Mouse (Mus musculus) kidney, embryonic 15.5 days (tissue): Measurements from ENCODE around the gene Ehd1. TPM values are rescaled to one million over a fixed set of nuclear protein-coding genes. Genes with fewer than 3 reads are reported as not detected.
A peak's percentile ranks its signal among the peaks of the same experiment; 100 is the strongest.

ENCODE experiments used
- ATAC-seq: fragments of 200-750 bp; cut with Nextera tagmentation; replicated peaks from 2 replicates; pipeline ENCODE4 v1.8.0; 2017; ENCODE audit warnings: moderate TSS enrichment; ENCODE audit not compliant: low FRiP score
- H3K27ac ChIP-seq: fragments of 300-500 bp; sonication (generic); 2 replicates; pipeline ENCODE4 v1.5.1; 2015; ENCODE audit warnings: mild to moderate bottlenecking, inconsistent platforms
- H3K27me3 ChIP-seq: fragments of 300-500 bp; sonication (generic); 2 replicates; pipeline ENCODE4 v1.6.1; 2015; ENCODE audit warnings: inconsistent platforms
- H3K36me3 ChIP-seq: fragments of 300-500 bp; sonication (generic); 2 replicates; pipeline ENCODE4 v1.6.1; 2015; ENCODE audit warnings: inconsistent platforms
- H3K4me1 ChIP-seq: fragments of 300-500 bp; sonication (generic); 2 replicates; pipeline ENCODE4 v1.6.1; 2015; ENCODE audit warnings: inconsistent platforms
- H3K4me2 ChIP-seq: fragments of 300-500 bp; sonication (generic); 2 replicates; pipeline ENCODE4 v1.6.1; 2015; ENCODE audit warnings: moderate library complexity, mild to moderate bottlenecking, inconsistent platforms
- H3K4me3 ChIP-seq: fragments of 300-500 bp; sonication (generic); replicated peaks from 2 replicates; pipeline ENCODE4 v1.5.1; 2015; ENCODE audit warnings: mild to moderate bottlenecking, inconsistent platforms
- H3K9ac ChIP-seq: fragments of 300-500 bp; sonication (generic); 2 replicates; pipeline ENCODE4 v1.6.1; 2015; ENCODE audit warnings: mild to moderate bottlenecking, inconsistent platforms
- H3K9me3 ChIP-seq: fragments of 300-500 bp; sonication (generic); replicated peaks from 2 replicates; pipeline ENCODE4 v1.6.1; 2016; ENCODE audit warnings: inconsistent platforms
- WGBS: fragments of 180-500 bp; shearing (Covaris S2); methylation state at CpG from one replicate; pipeline ENCODE4 v1.1.7; 2015; ENCODE audit warnings: mixed read lengths; 5-methylcytosine and 5-hydroxymethylcytosine counted together
- polyA plus RNA-seq: library from polyadenylated mRNA; unstranded; fragments of >200 nt; fragmentation: Nextera tagmentation; extraction: Ambion mirVana; gene quantifications from 2 replicates; pipeline ENCODE4 v1.2.1, GENCODE M21; 2015

Gene Ehd1
- 67.8 and 81.8 TPM in 2 replicates for polyA plus RNA-seq

DNA sequence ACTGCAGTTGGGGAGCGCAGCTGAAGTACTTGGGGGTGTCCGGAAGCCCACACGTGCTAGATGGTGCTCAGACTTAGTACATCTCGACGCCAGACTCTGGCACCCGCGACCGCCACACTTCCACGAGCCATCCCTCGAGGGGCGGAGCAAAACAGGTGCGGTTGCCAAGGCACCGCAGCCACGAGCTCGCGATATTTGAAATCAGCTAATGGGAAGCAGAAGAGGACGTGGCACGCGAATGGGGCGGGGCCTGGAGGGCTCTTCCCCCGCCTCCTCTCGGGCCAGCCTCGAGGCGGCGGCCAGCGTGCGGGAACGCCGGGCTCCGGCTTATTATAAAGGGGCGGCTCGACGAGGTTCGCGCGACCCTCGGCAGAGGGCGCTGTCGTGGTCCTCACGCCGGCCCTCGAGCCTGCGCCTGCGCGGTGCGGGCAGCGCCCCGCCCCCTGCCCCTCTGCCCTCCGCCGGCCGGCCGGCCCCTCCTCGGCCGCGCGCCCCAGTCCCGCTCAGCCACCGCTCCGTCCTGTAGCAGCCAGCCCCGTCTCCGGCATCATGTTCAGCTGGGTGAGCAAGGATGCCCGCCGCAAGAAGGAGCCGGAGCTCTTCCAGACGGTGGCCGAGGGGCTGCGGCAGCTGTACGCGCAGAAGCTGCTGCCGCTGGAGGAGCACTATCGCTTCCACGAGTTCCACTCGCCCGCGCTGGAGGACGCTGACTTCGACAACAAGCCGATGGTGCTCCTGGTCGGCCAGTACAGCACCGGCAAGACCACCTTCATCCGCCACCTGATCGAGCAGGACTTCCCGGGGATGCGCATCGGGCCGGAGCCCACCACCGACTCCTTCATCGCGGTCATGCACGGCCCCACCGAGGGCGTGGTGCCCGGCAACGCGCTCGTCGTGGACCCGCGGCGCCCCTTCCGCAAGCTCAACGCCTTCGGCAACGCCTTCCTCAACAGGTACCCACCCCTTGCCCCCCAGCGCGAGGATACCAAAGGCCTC is at the start of gene Ehd1:
TSS of gene Ehd1 (plus strand) at position 300 of the 996 bp plus-strand sequence.
- ATAC-seq = peak; percentile 94
- Histone ChIP-seq H3K36me3 (peaks cover 11% of the 10 kb centered on the region), H3K9me3 (no peaks in the 10 kb centered on the region), H3K4me2 (peak within 1 kb of the TSS; percentile 86), H3K4me3 (peak within 1 kb of the TSS; percentile 82), H3K27ac (peak within 1 kb of the TSS; percentile 86), H3K9ac (peak within 1 kb of the TSS; percentile 77), H3K27me3 (no peaks in the 10 kb centered on the region), H3K4me1 (peaks cover 50% of the 10 kb centered on the region)
- WGBS = under 1% methylated on average over 106 of the region's 106 CpGs

DNA sequence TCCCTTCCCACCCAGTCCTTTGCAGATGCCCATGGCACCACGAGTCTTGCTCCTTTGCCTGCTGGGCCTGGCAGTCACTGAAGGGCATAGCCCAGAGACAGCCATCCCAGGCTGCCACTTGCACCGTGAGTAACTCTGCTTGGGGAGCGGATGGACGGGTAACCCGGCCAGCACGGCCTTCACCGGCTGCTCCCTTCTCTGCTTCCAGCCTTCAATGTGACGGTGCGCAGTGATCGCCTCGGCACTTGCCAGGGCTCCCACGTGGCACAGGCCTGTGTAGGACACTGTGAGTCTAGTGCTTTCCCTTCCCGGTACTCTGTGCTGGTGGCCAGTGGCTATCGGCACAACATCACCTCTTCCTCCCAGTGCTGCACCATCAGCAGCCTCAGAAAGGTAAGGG is 49.8 kb upstream of the Ehd1 start:
- Histone ChIP-seq H3K27ac (no peak overlapping the region), H3K4me3 (no peak overlapping the region), H3K27me3 (no peaks in the 10 kb centered on the region), H3K4me2 (no peak overlapping the region), H3K4me1 (peaks cover 13% of the 10 kb centered on the region), H3K9ac (no peak overlapping the region), H3K36me3 (peaks cover 36% of the 10 kb centered on the region), H3K9me3 (no peaks in the 10 kb centered on the region)
- ATAC-seq = no peak
- 87% methylated on average over 14 of the region's 14 CpGs for WGBS

DNA sequence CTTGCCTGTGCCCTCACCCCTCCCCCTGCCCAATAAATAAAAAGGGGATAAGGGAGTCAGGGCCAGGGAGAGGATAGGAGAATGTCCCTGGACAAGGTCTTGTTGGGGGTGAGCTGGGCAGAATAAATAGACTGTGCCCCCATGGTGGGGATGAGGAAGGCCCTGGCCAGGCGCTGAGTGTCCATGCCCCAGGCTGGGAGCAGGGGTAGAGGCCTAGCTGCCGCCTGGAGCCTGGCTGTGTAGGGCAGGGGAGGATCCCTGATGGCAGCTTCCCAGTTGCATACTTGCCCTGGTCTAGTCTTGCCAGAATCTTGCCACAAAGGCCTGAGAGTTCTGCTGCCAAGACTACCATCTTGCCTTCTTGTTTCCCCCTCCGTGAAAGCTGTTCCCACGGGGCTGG is 48.7 kb upstream of the Ehd1 start:
- no peak overlapping the region for H3K9ac ChIP-seq

DNA sequence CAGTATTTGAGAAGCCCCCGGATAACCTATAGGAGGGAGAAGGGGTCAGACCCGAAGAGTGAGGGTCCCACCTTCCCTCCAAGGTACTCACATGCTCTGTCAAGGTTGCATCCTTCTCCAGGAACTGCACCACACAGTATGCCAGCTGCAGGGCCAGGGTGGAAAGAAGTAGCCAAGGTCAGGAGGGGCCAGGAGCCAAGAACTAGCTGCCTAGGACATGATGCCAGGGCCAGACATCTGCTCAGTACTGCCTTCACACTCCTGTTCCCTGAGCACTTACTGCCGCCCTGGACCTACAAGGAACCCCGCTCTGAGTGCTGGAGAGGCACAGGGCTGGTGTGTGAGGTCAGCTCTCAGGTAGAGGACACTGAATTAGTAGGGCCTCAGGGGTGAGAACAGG is 46.1 kb upstream of the Ehd1 start:
- Histone ChIP-seq H3K9me3 (no peaks in the 10 kb centered on the region), H3K27me3 (no peaks in the 10 kb centered on the region), H3K9ac (no peak overlapping the region), H3K4me2 (no peak overlapping the region), H3K27ac (no peak overlapping the region), H3K36me3 (peaks cover 47% of the 10 kb centered on the region), H3K4me1 (peaks cover 33% of the 10 kb centered on the region), H3K4me3 (no peak overlapping the region)
- 84% methylated on average over 4 of the region's 4 CpGs for WGBS
- no peak for ATAC-seq

More for the DNA sequence above, 48.7 kb upstream of the Ehd1 start:
- H3K9me3 ChIP-seq = no peaks in the 10 kb centered on the region
- ATAC-seq = no peak
- no peaks in the 10 kb centered on the region for H3K27me3 ChIP-seq
- WGBS = 85% methylated on average over 4 of the region's 4 CpGs
- H3K27ac ChIP-seq = no peak overlapping the region
- peaks cover 47% of the 10 kb centered on the region for H3K36me3 ChIP-seq
- H3K4me2 ChIP-seq = no peak overlapping the region
- peaks cover 13% of the 10 kb centered on the region for H3K4me1 ChIP-seq
- H3K4me3 ChIP-seq = no peak overlapping the region

DNA sequence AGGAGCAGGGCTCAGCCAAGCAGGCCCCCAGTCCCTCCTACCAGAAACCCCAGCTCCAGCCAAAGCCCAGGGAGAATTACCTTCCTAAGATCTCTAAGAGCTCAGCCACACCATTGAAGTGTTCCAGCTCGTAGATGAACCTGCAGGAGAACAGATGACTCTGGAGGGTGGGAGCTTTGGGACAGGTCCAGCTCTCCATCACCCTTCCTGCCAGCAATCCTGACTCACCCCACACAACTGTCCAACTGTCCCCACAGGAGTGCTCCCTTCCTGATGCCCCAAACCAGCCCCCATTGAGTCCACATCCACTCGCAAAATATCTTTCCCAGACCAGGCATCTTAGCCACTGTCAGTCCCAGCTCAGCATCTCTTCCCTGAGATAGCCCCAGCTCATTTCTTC is 45.5 kb upstream of the Ehd1 start:
- ATAC-seq = no peak
- no peaks in the 10 kb centered on the region for H3K27me3 ChIP-seq
- 91% methylated on average over 2 of the region's 2 CpGs for WGBS
- H3K4me3 ChIP-seq = no peak overlapping the region
- H3K27ac ChIP-seq = no peak overlapping the region
- H3K9me3 ChIP-seq = no peaks in the 10 kb centered on the region
- peaks cover 32% of the 10 kb centered on the region for H3K4me1 ChIP-seq
- no peak overlapping the region for H3K9ac ChIP-seq
- H3K36me3 ChIP-seq = peaks cover 47% of the 10 kb centered on the region
- no peak overlapping the region for H3K4me2 ChIP-seq

DNA sequence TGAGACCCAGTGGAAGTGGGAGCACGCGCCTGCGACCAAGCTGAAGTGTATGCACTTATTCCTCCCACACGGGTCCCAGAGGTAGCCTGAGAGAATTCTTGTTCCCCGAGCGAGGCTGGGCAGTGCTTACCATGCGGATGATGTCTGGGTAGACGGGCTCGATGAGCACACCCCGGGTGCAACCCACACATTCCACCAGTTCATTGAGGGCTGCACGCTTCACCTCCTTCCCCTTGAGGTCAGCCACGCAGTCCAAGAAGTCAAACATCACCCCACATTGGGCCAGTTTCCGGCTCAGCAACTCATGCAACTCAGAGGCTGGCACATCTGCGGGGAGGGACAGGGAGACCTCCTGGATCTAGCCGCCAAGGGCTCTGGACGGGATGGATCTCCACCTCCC is 42.9 kb upstream of the Ehd1 start:
- H3K27ac ChIP-seq = peak overlapping the region; percentile 54
- peak overlapping the region; percentile 83 for H3K4me2 ChIP-seq
- H3K9me3 ChIP-seq = no peaks in the 10 kb centered on the region
- peak; percentile 7; the same call in 1 of the 2 replicates for ATAC-seq
- no peak overlapping the region for H3K9ac ChIP-seq
- 56% methylated on average over 16 of the region's 16 CpGs for WGBS
- H3K27me3 ChIP-seq = no peaks in the 10 kb centered on the region
- peaks cover 31% of the 10 kb centered on the region for H3K4me1 ChIP-seq
- H3K4me3 ChIP-seq = no peak overlapping the region
- peaks cover 37% of the 10 kb centered on the region for H3K36me3 ChIP-seq

DNA sequence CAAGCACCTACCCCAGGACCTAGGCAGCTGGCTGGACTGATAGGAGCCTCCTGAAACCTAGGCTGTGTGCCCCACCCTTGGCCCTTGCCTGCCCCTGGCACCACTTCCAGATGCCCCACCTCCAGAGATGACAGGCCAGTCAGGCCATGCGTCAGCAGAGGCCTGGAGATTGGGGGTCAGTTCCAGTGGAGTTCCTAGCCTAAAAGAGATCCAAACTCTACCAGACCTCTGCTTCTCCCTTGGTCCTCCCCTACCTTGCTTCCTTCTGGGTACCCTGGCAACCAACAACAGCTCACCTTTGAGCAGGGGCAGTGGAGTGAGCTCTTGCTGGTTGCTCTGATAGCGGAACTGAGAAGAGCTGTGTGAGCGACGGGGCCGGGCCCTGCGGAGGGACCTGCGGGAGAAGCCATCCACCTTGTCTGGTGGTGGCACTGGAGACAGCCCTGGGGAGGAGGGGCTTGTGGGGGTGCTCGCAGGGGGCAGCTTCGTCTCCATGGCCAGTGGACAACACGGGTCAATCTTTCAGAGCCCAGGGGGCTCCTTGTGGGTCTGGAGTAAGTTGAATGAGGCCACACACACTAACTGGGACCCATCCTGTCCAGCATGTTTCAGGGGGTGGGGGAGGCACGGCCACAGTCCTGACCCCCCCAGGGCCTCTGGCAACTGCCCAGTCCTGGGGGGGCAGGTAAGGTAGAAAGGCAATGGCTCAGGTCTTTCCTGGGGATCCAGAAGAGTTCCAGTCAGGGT is 42.0 kb upstream of the Ehd1 start:
- peak overlapping the region; percentile 70; the same call in 1 of the 2 replicates for H3K9ac ChIP-seq
- WGBS = 60% methylated on average over 11 of the region's 11 CpGs
- no peak for ATAC-seq
- H3K4me1 ChIP-seq = peaks cover 31% of the 10 kb centered on the region
- H3K27me3 ChIP-seq = no peaks in the 10 kb centered on the region
- H3K4me2 ChIP-seq = peak overlapping the region; percentile 83
- H3K4me3 ChIP-seq = peak overlapping the region; percentile 73
- H3K27ac ChIP-seq = peak overlapping the region; percentile 97
- no peaks in the 10 kb centered on the region for H3K9me3 ChIP-seq
- peaks cover 28% of the 10 kb centered on the region for H3K36me3 ChIP-seq

DNA sequence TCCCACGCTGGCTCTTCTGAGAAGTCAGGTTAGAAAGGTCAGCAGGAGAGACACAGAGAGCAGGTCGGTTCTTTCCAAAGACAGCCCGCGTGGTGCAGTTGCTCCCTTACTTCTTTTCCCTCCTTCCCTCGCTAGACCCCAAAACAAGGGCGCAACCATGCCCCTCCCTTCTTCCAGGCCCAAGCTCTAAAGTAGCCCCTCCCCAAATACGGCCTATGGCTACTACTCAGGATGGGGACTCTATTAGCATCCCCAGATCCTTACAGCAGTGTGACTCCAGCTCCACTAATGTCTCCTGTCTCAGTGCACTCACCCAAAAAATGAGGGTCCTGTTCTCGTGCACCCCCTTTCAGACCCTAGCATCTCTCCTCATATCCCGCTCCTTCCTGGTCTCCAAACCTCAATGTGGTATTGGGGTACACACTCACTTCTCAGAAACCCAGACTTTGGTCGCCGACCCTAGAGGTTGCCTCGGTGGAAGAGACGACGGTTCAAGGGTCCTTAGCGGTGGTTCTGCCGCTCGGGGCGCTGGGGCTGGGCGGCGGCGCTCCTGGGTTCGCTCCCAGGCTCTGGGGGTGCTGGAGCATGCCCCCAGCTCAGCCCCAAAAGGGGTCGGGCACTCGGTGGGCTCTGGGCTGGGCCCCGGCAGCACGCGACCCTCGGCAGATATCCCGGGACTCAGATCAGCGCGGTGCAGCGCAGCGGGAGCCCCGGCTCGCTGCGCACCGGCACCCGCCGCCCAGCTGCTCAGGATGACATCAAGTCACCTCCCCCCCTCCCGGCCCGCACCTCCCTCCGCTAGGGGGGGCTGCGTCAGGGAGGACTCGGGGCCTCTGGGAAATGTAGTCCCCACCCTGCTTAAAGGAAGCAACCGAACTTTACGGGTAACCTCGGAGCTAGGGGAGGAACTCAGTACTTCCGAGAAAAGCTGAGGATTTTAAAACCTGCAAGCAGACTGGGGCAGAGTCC is 41.2 kb upstream of the Ehd1 start, which contains the start of gene Ppp2r5b:
TSS of gene Ppp2r5b (minus strand) at position 789 of the 969 bp plus-strand sequence.
- Histone ChIP-seq H3K27me3 (no peaks in the 10 kb centered on the region), H3K4me3 (peak within 1 kb of the TSS; percentile 73), H3K27ac (peak within 1 kb of the TSS; percentile 97), H3K9me3 (no peaks in the 10 kb centered on the region), H3K9ac (peak within 1 kb of the TSS; percentile 70), H3K36me3 (peaks cover 21% of the 10 kb centered on the region), H3K4me1 (peaks cover 31% of the 10 kb centered on the region), H3K4me2 (peak within 1 kb of the TSS; percentile 83)
- peak; percentile 91 for ATAC-seq
- 2% methylated on average over 48 of the region's 48 CpGs for WGBS

DNA sequence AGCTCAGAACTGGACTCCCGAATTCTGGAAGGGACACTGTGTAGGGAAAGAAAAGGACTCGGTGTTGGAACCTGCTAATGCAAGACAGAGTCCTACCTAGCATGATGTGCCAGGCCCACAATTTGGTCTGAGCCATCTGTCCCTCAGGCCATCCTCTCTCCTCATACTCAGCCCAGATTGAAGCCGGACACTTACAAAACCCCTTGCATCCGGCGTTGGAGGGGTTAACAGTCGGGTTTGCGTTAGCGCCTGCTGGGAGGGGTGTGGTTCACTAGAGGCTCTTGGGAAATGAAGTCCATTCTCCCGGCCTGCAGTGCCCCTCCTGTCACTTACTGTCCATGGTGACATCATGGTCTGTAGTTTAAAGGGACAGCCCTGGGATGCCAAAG is 40.5 kb upstream of the Ehd1 start:
- peak; percentile 88 for ATAC-seq
- peak overlapping the region; percentile 97 for H3K27ac ChIP-seq
- H3K4me2 ChIP-seq = peak overlapping the region; percentile 83
- peaks cover 16% of the 10 kb centered on the region for H3K36me3 ChIP-seq
- H3K4me1 ChIP-seq = peaks cover 31% of the 10 kb centered on the region
- WGBS = under 1% methylated on average over 9 of the region's 9 CpGs
- H3K4me3 ChIP-seq = peak overlapping the region; percentile 73
- peak overlapping the region; percentile 70 for H3K9ac ChIP-seq
- no peaks in the 10 kb centered on the region for H3K27me3 ChIP-seq
- no peaks in the 10 kb centered on the region for H3K9me3 ChIP-seq

DNA sequence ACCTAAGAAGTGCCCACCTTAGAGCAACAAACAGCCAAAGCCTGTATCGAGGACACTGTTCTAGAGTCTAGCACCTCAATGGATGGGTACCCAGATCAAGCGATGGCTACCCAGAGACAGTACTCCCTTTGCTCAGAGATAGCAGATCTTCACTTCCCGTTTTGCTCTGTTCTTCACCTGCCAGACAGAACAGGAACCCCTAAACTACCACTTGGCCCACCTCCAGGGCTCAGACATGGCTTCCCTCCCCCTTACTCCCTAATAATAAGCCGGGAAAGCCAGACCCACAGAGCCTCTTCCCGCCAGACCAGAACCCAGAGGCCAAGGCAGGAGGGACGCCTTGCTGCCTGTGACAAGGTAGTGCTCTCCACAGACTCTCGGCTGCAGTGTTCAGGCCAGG is 39.7 kb upstream of the Ehd1 start:
- ATAC-seq = no peak
- no peak overlapping the region for H3K27ac ChIP-seq
- H3K4me2 ChIP-seq = no peak overlapping the region
- H3K9ac ChIP-seq = no peak overlapping the region
- H3K36me3 ChIP-seq = peaks cover 10% of the 10 kb centered on the region
- WGBS = 75% methylated on average over 7 of the region's 7 CpGs
- H3K4me1 ChIP-seq = peaks cover 31% of the 10 kb centered on the region
- H3K27me3 ChIP-seq = no peaks in the 10 kb centered on the region
- H3K4me3 ChIP-seq = no peak overlapping the region
- H3K9me3 ChIP-seq = no peaks in the 10 kb centered on the region

DNA sequence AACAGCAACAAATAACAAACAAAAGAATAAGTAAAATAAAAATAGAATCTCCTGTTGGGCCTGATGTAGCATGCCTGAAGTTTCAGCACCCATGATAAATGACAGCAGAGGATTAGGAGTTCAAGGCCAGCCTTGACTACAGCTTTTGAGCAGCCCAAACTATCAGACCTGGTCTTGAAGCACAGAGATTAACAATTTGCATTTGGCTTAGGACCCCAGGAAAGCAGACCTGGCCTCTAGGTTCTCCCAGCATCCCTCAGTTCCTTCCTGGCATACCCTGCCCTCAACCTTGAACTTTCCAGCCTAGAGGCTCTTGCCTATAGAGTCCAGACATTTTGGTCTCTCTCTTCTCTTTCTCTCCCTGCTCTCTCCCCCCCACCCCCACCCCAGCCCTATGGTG is 37.8 kb upstream of the Ehd1 start:
- Histone ChIP-seq H3K9ac (no peak overlapping the region), H3K4me1 (peaks cover 39% of the 10 kb centered on the region), H3K27me3 (no peaks in the 10 kb centered on the region), H3K27ac (no peak overlapping the region), H3K36me3 (no peaks in the 10 kb centered on the region), H3K4me3 (no peak overlapping the region), H3K9me3 (no peaks in the 10 kb centered on the region), H3K4me2 (no peak overlapping the region)
- no peak for ATAC-seq
